Mouse (Mus musculus) megakaryocyte, adult 5-6 weeks (primary cell): ENCODE results near the gene Ankrd54. TPM values are rescaled to one million over a fixed set of nuclear protein-coding genes. Genes with fewer than 3 reads are reported as not detected.

ENCODE experiments used
- ATAC-seq: 2 replicates; pipeline ENCODE4 v1.8.0; 2016; ENCODE audit warnings: mild to moderate bottlenecking, inconsistent platforms; ENCODE audit not compliant: poor library complexity, severe bottlenecking
- total RNA-seq, 2 experiments: library from RNA; stranded (forward) in 1 of 2; stranded (reverse) in 1 of 2; fragments of 153-499, 151-499 nt in 1 of 2; fragments of 221-1000, 200-1000 nt in 1 of 2; gene quantifications; 2 replicates each; pipeline versions ENCODE4 v1.2.3 to v1.2.4; 2015 to 2017

Gene Ankrd54
- total RNA-seq, 2 experiments from 2014 or later: 11.2 to 13.5 TPM

- no peak for ATAC-seq
Observed at GRCm38 (mm10) chr15:79075658-79076365, 13.1 kb upstream of the Ankrd54 start.

- peak; percentile 98 for ATAC-seq
Observed at GRCm38 (mm10) chr15:79074913-79075532, 12.3 kb upstream of the Ankrd54 start, which contains the start of gene Eif3l. Eif3l (plus strand) TSS chr15:79075179.

GRCm38 (mm10) chr15:79074446-79074845 lies 11.8 kb upstream of the Ankrd54 start:
- no peak for ATAC-seq

- no peak for ATAC-seq
Observed at GRCm38 (mm10) chr15:79073752-79074151, 11.1 kb upstream of the Ankrd54 start.

- ATAC-seq: no peak
Observed at GRCm38 (mm10) chr15:79071117-79072039, 8.7 kb upstream of the Ankrd54 start.

- ATAC-seq: no peak
Observed at GRCm38 (mm10) chr15:79068416-79068815, 5.7 kb upstream of the Ankrd54 start.

DNA sequence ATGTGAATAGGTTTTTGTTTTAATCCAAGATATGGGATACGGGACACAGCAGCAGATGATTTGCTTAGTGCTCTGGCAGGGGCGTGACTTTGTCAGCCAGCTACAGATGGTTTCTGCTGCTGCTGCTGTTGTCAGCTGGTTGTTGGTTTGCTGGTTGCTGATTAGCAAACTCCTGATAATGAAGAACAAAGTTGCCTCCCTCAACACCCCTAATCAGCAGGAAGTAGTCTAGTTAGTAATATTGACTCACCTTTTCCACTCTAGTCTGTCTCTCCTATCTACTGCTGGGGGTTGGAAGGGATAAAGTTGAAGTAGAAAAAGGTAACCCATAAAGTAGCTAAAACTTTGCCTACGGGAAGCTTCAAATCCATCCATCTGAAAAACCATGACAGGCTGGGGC lies 4.9 kb upstream of the Ankrd54 start:
- no peak for ATAC-seq

GRCm38 (mm10) chr15:79066276-79066675 lies 3.6 kb upstream of the Ankrd54 start:
- ATAC-seq: no peak

DNA sequence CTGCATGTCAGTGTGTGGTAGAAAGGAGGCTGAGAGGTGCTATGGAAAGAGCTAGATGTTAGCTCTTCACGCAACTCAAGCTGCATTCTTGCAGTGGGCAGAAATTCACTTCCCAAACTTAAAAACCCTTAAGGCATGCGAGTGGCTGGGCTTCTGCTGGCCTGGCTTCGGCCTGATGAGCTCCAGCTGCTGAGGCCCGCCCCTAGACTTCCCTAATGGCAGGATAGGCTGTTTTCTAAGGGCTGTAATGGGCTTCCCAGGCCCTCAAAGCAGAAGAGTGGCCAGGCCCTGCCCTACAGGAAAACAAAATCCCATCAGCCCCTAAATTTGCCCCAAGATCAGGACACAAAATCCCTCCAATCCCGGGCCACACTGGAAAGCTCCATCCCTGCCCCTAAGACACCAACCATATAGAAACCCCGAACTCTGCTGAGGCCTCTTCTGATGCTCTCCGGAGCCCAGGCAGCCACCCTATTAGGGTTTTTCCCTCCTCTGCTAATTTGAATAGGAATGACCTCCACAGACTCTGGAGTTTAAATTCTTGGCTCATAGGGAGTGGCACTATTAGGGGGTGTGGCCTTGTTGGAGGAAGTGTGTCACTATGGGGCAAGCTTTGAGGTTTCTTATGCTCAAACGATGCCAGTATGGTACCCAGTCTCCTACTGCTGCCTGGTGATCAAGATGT lies 2.5 kb upstream of the Ankrd54 start:
- ATAC-seq: no peak

- ATAC-seq: no peak
Observed at GRCm38 (mm10) chr15:79063160-79063740, 557 bp upstream of the Ankrd54 start.

DNA sequence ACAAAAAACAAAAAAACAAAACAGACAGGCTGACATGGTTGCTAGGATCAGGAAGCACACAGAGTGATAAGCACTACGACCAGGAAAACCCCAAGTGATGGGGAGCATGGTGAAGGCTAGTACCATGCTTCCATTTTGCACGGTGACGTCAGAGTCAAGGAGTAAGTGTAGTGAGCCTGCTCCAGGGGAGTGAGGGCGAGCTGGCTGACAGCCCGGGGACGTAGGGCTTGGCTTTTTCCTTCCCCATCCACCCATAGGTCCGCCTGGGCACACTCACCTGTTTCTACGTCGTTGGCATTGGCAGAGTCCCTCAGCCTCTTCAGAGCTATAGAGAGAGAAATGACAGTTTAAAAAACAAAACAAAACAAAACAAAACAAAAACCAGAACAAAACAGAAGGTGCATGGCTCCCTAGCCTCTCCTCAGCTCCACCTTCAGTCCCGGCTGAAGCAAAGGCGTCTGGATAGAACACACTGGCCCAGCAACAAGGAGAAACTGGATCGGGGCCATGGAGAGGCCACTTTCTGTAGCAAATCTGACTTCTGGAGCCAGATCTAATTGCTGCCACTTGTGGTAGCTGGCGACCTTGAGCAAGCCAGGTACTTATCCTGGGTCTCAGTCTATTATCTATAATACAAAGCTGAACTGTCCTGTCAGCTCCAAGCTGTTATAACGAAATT lies 1.7 kb downstream of the Ankrd54 start:
- ATAC-seq: no peak

DNA sequence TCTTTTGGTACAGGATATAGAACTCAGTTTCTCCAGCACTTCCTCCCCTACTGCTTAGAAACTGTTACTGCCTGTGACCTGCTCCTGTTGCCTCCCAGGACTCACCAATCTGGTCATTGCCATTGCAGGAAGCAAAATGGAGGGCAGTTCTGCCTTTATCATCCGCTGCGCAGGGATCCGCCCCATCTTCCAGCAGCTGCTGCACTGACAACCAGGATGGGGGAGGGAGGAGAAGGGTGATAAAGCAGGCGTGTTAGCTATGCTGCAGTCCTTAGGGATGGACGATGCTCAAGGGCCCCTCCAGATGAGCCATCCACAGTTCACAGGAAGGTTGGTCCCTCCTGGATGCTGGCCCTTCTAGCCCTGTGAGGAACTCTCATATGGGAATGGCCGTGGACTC lies 4.8 kb downstream of the Ankrd54 start:
- ATAC-seq: no peak

- no peak for ATAC-seq
Observed at GRCm38 (mm10) chr15:79056601-79057000, 6.1 kb downstream of the Ankrd54 start.

GRCm38 (mm10) chr15:79052366-79052765 lies 10.3 kb downstream of the Ankrd54 start:
- ATAC-seq: no peak

DNA sequence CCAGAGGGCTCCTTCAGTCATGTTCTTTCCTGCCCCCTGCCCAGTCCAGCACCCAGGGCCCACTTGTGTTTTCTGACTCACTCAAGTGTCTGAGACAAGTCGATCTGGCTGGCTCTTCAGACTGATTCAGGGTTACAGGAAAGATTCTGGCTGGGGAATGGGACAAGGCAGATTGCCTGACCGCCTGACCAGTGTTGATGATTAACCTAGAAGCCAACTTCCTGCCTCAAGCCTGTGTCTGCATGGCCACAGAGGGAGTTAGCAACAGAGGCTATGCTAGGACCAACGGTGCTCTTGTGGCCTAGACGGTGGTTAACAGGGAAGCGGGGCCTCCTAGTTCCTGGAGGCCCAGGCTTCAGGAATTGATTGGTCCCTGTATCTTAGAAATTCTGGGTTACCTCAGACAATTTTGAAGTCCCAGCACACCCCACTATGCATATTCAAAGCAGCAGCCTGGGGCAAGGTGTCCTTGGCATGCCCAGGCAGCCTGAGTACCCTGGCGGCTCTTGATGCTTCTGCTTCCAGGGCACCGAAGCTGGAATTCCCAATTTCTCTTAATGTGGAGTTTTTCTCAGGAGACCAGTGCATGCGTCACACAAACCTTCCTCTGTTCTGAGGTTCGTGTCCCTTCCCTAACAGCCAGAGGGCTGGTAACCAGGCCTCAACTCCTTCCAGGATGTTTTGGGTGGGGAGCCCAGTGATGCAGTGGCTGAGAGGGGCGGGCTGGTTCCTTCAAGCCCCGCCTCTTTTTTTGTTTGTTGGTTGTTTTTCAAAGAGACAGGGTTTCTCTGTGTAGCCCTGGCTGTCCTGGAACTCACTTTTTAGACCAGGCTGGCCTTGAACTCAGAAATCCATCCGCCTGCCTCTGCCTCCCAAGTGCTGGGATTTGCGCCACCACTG lies 11.0 kb downstream of the Ankrd54 start:
- ATAC-seq: no peak

DNA sequence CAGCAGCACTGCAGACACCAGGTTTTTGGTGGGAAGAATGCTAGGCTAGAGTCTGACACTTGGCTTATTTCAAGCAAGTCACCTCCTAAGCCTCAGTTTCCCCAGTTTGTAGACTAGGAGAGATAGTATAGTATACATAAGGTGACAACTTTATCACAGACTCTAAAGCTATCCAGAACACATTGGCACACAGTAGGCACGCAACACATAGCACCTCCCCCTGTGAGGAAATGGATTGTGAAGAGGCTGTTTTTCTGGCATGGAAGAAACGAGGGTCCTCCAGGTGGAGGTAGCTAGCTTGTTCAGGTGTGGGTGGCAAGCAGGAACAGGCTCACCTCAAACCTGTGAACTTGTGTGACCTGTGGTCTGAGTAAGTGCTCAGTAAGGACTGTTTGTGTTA lies 11.7 kb downstream of the Ankrd54 start:
- no peak for ATAC-seq

- no peak for ATAC-seq
Observed at GRCm38 (mm10) chr15:79050160-79050845, 12.4 kb downstream of the Ankrd54 start.

- no peak for ATAC-seq
Observed at GRCm38 (mm10) chr15:79048186-79048585, 14.5 kb downstream of the Ankrd54 start.
